Mouse (Mus musculus): Measurements from ENCODE around the gene Chchd10. TPM values are rescaled to one million over a fixed set of nuclear protein-coding genes. Genes with fewer than 3 reads are reported as not detected.

Gene Chchd10
- polyA plus RNA-seq, 1 experiment from 2014 or later, result 541 TPM

GRCm38 (mm10) chr10:75906882-75907281 is 26.0 kb upstream of the Chchd10 start:
- 95% methylated on average over 4 of the region's 4 CpGs for WGBS

DNA sequence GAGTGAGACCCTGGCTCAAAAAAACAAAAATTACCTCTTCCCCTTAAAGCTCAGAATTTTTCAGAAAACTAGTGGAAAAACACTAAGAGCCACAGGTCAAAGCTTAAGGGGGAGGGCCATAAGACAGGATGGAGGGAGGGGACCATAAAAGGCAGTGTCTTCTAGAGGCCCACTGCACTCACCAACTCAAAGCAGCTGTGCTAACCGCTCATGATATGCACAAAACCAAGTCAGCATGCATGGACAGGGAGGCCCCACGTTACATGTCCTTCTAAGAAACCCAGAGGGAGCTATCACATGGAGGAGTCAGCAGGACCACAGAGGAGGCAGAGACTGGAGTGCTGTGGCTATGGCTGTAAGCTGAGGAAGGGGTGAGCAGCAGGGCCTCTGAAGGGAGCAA is 22.2 kb upstream of the Chchd10 start:
- Histone ChIP-seq H3K27me3 (ENCODE audit: insufficient read depth, low read length) (no peaks in the 10 kb centered on the region), H3K9me3 (replicated peaks; ENCODE audit: low read length) (no peaks in the 10 kb centered on the region), H3K36me3 (ENCODE audit: insufficient read depth, low read length) (peaks cover 60% of the 10 kb centered on the region), H3K9ac (ENCODE audit: low read depth, low read length) (no peak overlapping the region), H3K4me1 (replicated peaks; ENCODE audit: insufficient read depth, low read length) (no peaks in the 10 kb centered on the region), H3K4me3 (replicated peaks; ENCODE audit: low read depth, low read length) (no peak overlapping the region), H3K27ac (no peak overlapping the region), H3K4me2 (ENCODE audit: low read length) (no peak overlapping the region)
- no peak for TF ChIP-seq CTCF (IDR thresholded peaks at IDR 0.05; ENCODE audit: low read depth)
- ATAC-seq (replicated peaks; ENCODE audit: low FRiP score, low read depth) (no peak), DNase-seq (ENCODE audit: low spot score) (no peak)
- whole genome bisulfite sequencing, result 63% methylated on average over 2 of the region's 2 CpGs

More at GRCm38 (mm10) chr10:75906882-75907281, 26.0 kb upstream of the Chchd10 start:
- no peak for DNase-seq (ENCODE audit: low spot score)
- Histone ChIP-seq H3K9me3 (replicated peaks; ENCODE audit: low read length) (no peaks in the 10 kb centered on the region), H3K4me2 (ENCODE audit: low read length) (no peak overlapping the region), H3K27ac (no peak overlapping the region), H3K27me3 (ENCODE audit: insufficient read depth, low read length) (no peaks in the 10 kb centered on the region), H3K4me3 (replicated peaks; ENCODE audit: low read depth, low read length) (no peak overlapping the region), H3K4me1 (replicated peaks; ENCODE audit: insufficient read depth, low read length) (no peaks in the 10 kb centered on the region), H3K36me3 (ENCODE audit: insufficient read depth, low read length) (peaks cover 76% of the 10 kb centered on the region), H3K9ac (ENCODE audit: low read depth, low read length) (no peak overlapping the region)
- ATAC-seq (replicated peaks; ENCODE audit: low FRiP score, low read depth), result no peak
- no peak for TF ChIP-seq CTCF (IDR thresholded peaks at IDR 0.05; ENCODE audit: low read depth)

GRCm38 (mm10) chr10:75913013-75913589 is 19.8 kb upstream of the Chchd10 start:
- DNase-seq (ENCODE audit: low spot score), result no peak
- no peak for TF ChIP-seq CTCF (IDR thresholded peaks at IDR 0.05; ENCODE audit: low read depth)
- no peaks in the 10 kb centered on the region for H3K9me3 ChIP-seq (replicated peaks; ENCODE audit: low read length)
- no peak overlapping the region for H3K9ac ChIP-seq (ENCODE audit: low read depth, low read length)
- ATAC-seq (replicated peaks; ENCODE audit: low FRiP score, low read depth), result 0 out of 2 replicates have a peak, but pooled peaks have one; percentile 33
- no peak overlapping the region for H3K4me2 ChIP-seq (ENCODE audit: low read length)
- no peak overlapping the region for H3K4me3 ChIP-seq (replicated peaks; ENCODE audit: low read depth, low read length)
- WGBS, result 64% methylated on average over 6 of the region's 6 CpGs
- no peak overlapping the region for H3K27ac ChIP-seq
- H3K4me1 ChIP-seq (replicated peaks; ENCODE audit: insufficient read depth, low read length), result no peaks in the 10 kb centered on the region
- no peaks in the 10 kb centered on the region for H3K27me3 ChIP-seq (ENCODE audit: insufficient read depth, low read length)
- peaks cover 46% of the 10 kb centered on the region for H3K36me3 ChIP-seq (ENCODE audit: insufficient read depth, low read length)

DNA sequence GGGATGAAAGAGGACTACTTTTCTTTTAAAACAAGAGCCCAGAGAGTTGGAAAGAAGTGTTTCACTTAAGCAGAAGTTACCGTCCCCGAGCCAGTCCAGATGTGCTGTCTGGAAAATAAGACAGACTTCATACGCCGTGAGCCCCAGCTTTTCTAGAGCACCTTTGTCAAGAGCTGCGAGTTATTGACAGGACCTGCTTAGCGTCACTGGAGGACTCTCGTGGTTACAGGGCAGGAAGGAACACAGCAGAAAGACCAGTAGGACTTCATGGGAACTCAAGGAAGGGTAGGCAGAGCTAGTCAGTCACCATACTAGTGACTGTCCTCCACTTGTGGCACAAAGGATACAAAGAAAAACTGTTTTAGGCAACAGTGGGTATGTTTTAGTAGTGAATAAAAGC is 17.4 kb upstream of the Chchd10 start:
- Histone ChIP-seq H3K9me3 (replicated peaks; ENCODE audit: low read length) (no peaks in the 10 kb centered on the region), H3K36me3 (ENCODE audit: insufficient read depth, low read length) (peaks cover 30% of the 10 kb centered on the region), H3K4me1 (replicated peaks; ENCODE audit: insufficient read depth, low read length) (peaks cover 5% of the 10 kb centered on the region; the same call in 1 of the 2 replicates), H3K4me2 (ENCODE audit: low read length) (no peak overlapping the region), H3K4me3 (replicated peaks; ENCODE audit: low read depth, low read length) (no peak overlapping the region), H3K27me3 (ENCODE audit: insufficient read depth, low read length) (no peaks in the 10 kb centered on the region), H3K27ac (no peak overlapping the region), H3K9ac (ENCODE audit: low read depth, low read length) (no peak overlapping the region)
- no peak for TF ChIP-seq CTCF (IDR thresholded peaks at IDR 0.05; ENCODE audit: low read depth)
- DNase-seq (ENCODE audit: low spot score), result no peak
- ATAC-seq (replicated peaks; ENCODE audit: low FRiP score, low read depth), result no peak
- WGBS, result 87% methylated on average over 7 of the region's 7 CpGs

- H3K9me3 ChIP-seq (replicated peaks; ENCODE audit: low read length), result no peaks in the 10 kb centered on the region
- peaks cover 19% of the 10 kb centered on the region for H3K36me3 ChIP-seq (ENCODE audit: insufficient read depth, low read length)
- no peak for ATAC-seq (replicated peaks; ENCODE audit: low FRiP score, low read depth)
- TF ChIP-seq CTCF (IDR thresholded peaks at IDR 0.05; ENCODE audit: low read depth), result no peak
- H3K9ac ChIP-seq (ENCODE audit: low read depth, low read length), result no peak overlapping the region
- WGBS, result 80% methylated on average over 8 of the region's 8 CpGs
- peaks cover 5% of the 10 kb centered on the region; the same call in 1 of the 2 replicates for H3K4me1 ChIP-seq (replicated peaks; ENCODE audit: insufficient read depth, low read length)
- DNase-seq (ENCODE audit: low spot score), result no peak
- H3K27me3 ChIP-seq (ENCODE audit: insufficient read depth, low read length), result no peaks in the 10 kb centered on the region
- H3K4me3 ChIP-seq (replicated peaks; ENCODE audit: low read depth, low read length), result no peak overlapping the region
- H3K4me2 ChIP-seq (ENCODE audit: low read length), result no peak overlapping the region
- no peak overlapping the region for H3K27ac ChIP-seq
Observed at GRCm38 (mm10) chr10:75916840-75917239, 16.1 kb upstream of the Chchd10 start.

DNA sequence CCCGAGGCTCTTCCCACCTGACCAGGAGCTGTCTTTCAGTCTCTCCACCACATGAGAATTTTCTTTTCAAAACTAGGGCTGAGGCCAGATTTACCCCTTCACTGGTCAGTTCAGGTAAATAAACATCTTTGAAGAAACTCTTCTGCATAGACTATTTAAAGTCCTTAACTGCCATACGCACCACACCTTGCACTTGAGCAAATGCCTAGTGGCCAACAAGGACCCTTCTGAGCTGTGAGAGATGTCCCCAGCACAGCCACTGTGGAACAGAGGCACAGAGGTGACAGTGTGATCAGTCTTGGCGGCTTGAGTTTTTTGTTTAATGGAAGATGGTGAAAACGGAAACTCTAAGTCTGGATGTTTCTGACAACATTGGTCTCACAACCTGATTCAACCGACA is 13.9 kb upstream of the Chchd10 start:
- DNase-seq (ENCODE audit: low spot score), result no peak
- H3K4me1 ChIP-seq (replicated peaks; ENCODE audit: insufficient read depth, low read length), result peaks cover 12% of the 10 kb centered on the region; the same call in 1 of the 2 replicates
- no peak overlapping the region for H3K4me2 ChIP-seq (ENCODE audit: low read length)
- H3K9me3 ChIP-seq (replicated peaks; ENCODE audit: low read length), result no peaks in the 10 kb centered on the region
- TF ChIP-seq CTCF (IDR thresholded peaks at IDR 0.05; ENCODE audit: low read depth), result no peak
- H3K27ac ChIP-seq, result no peak overlapping the region
- no peak overlapping the region for H3K4me3 ChIP-seq (replicated peaks; ENCODE audit: low read depth, low read length)
- 83% methylated on average over 5 of the region's 5 CpGs for WGBS
- H3K9ac ChIP-seq (ENCODE audit: low read depth, low read length), result no peak overlapping the region
- ATAC-seq (replicated peaks; ENCODE audit: low FRiP score, low read depth), result no peak
- H3K27me3 ChIP-seq (ENCODE audit: insufficient read depth, low read length), result no peaks in the 10 kb centered on the region
- peaks cover 14% of the 10 kb centered on the region for H3K36me3 ChIP-seq (ENCODE audit: insufficient read depth, low read length)
